Mouse (Mus musculus) liver, embryonic 11.5 days (tissue): ENCODE data around the gene Clrn2. TPM values are rescaled to one million over a fixed set of nuclear protein-coding genes. Genes with fewer than 3 reads are reported as not detected.
A peak's percentile ranks its signal among the peaks of the same experiment; 100 is the strongest.
"Not testable (repeated sequence)": the region's sequence is repeated elsewhere in the genome, so short reads cannot be mapped to it uniquely, and the experiment has no call there.

Source experiments
- ATAC-seq: fragments of 200-750 bp; cut with Nextera tagmentation; replicated peaks from 2 replicates; pipeline ENCODE4 v1.8.0; 2017; ENCODE audit warnings: moderate number of reproducible peaks, mild to moderate bottlenecking, moderate TSS enrichment, moderate library complexity; ENCODE audit not compliant: low FRiP score
- DNase-seq: peaks from one replicate; pipeline ENCODE4 v3.0.0-alpha.2; 2017; ENCODE audit warnings: low spot score
- H3K27ac ChIP-seq: fragments of 300-500 bp; sonication (generic); 2 replicates; pipeline ENCODE4 v1.5.1; 2014; ENCODE audit warnings: mild to moderate bottlenecking, low read depth, low read length, control low read depth
- H3K27me3 ChIP-seq: fragments of 300-500 bp; sonication (generic); replicated peaks from 2 replicates; pipeline ENCODE4 v1.6.1; 2014; ENCODE audit warnings: low read length, mixed read lengths; ENCODE audit not compliant: control insufficient read depth, insufficient read depth
- H3K36me3 ChIP-seq: fragments of 300-500 bp; sonication (generic); 2 replicates; pipeline ENCODE4 v1.6.1; 2014; ENCODE audit warnings: mild to moderate bottlenecking, low read length, moderate library complexity, mixed read lengths; ENCODE audit not compliant: control insufficient read depth, insufficient read depth
- H3K4me1 ChIP-seq: fragments of 300-500 bp; sonication (generic); replicated peaks from 2 replicates; pipeline ENCODE4 v1.6.1; 2014; ENCODE audit warnings: low read length, mixed read lengths; ENCODE audit not compliant: control insufficient read depth, insufficient read depth
- H3K4me2 ChIP-seq: fragments of 300-500 bp; sonication (generic); 2 replicates; pipeline ENCODE4 v1.6.1; 2014; ENCODE audit warnings: mild to moderate bottlenecking, control low read depth, moderate library complexity
- H3K4me3 ChIP-seq: fragments of 300-500 bp; sonication (generic); 2 replicates; pipeline ENCODE4 v1.5.1; 2014; ENCODE audit warnings: low read depth, low read length, control low read depth
- H3K9ac ChIP-seq: fragments of 300-500 bp; sonication (generic); 2 replicates; pipeline ENCODE4 v1.6.1; 2014; ENCODE audit warnings: low read depth, low read length, control low read depth
- H3K9me3 ChIP-seq: fragments of 300-500 bp; sonication (generic); 2 replicates; pipeline ENCODE4 v1.6.1; 2016; ENCODE audit warnings: low read length, inconsistent platforms, mixed read lengths; ENCODE audit not compliant: control insufficient read depth
- WGBS: fragments of 180-500 bp; shearing (Covaris S2); extraction: QIAGEN DNeasy Blood & Tissue Kit; methylation state at CpG from one replicate; pipeline ENCODE4 v1.1.7; 2014; 5-methylcytosine and 5-hydroxymethylcytosine counted together
- polyA plus RNA-seq: library from polyadenylated mRNA; unstranded; fragments of >200 nt; fragmentation: Nextera tagmentation; extraction: Ambion mirVana; gene quantifications from 2 replicates; pipeline ENCODE4 v1.2.1, GENCODE M21; 2014

Gene Clrn2
- polyA plus RNA-seq, result not detected in 2 replicates

DNA sequence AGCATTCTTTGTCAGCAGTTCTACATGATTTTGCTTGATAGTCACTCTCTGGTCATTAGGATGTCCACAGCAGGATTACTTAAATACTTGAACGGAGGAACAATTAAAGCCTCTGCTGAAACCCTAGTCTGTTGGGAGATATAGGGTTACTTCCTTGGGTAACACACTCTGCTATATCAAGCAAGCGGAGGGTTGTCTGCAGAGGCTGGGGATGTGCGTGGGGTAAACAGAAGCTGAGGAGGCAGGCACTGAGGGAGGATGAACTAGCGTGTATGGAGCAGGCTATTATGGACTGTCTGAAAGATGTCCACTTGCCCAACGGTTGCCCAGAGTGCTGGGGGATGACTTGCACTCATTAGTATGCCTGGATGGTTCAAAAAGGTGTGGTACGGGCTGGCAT, at the start of gene Clrn2:
Gene Clrn2, plus strand, starts transcription at position 301 of the 400 bp plus-strand sequence.
- 72% methylated on average over 6 of the region's 6 CpGs for WGBS

GRCm38 (mm10) chr5:45406129-45406528, 47.4 kb upstream of the Clrn2 start:
- Histone ChIP-seq H3K9ac (no peak overlapping the region), H3K4me3 (no peak overlapping the region), H3K27me3 (no peaks in the 10 kb centered on the region), H3K4me2 (no peak overlapping the region), H3K36me3 (no peaks in the 10 kb centered on the region), H3K27ac (no peak overlapping the region), H3K4me1 (no peaks in the 10 kb centered on the region), H3K9me3 (no peaks in the 10 kb centered on the region)
- 57% methylated on average over 2 of the region's 2 CpGs for WGBS
- DNase-seq (no peak), ATAC-seq (no peak)

More for the DNA sequence above, at the start of gene Clrn2:
- H3K9ac ChIP-seq, result no peak within 1 kb of the TSS
- no peak for ATAC-seq
- no peaks in the 10 kb centered on the region for H3K36me3 ChIP-seq
- no peak within 1 kb of the TSS for H3K4me3 ChIP-seq
- no peak within 1 kb of the TSS for H3K27ac ChIP-seq
- no peak within 1 kb of the TSS for H3K4me2 ChIP-seq
- DNase-seq, result no peak
- H3K4me1 ChIP-seq, result peaks cover 8% of the 10 kb centered on the region; the same call in 1 of the 2 replicates
- H3K9me3 ChIP-seq, result no peaks in the 10 kb centered on the region
- H3K27me3 ChIP-seq, result no peaks in the 10 kb centered on the region

DNA sequence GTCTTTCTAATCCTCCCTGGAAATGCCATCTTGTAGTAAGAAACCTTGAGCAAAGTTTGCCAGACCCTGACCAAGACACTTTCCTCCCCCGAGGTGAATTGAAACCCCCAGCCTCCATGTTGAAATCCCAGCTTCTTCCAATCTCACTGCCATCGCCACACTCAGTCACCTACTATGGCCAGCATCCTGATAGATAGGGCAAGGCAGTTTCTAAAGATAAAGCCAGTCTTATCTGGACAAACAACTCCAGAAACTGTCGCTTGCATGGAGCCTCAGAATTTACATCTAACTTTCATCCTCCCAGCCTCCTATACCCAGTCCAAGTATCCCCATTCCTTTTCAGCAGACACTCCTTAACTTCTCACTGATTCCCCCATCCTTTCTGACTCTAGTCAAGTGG, 37.1 kb upstream of the Clrn2 start:
- ATAC-seq, result no peak
- no peak overlapping the region for H3K27ac ChIP-seq
- H3K9ac ChIP-seq, result no peak overlapping the region
- WGBS, result 63% methylated on average over 3 of the region's 3 CpGs
- no peaks in the 10 kb centered on the region for H3K27me3 ChIP-seq
- H3K4me3 ChIP-seq, result no peak overlapping the region
- H3K4me1 ChIP-seq, result no peaks in the 10 kb centered on the region
- no peak for DNase-seq
- H3K4me2 ChIP-seq, result no peak overlapping the region
- H3K9me3 ChIP-seq, result no peaks in the 10 kb centered on the region
- no peaks in the 10 kb centered on the region for H3K36me3 ChIP-seq

DNA sequence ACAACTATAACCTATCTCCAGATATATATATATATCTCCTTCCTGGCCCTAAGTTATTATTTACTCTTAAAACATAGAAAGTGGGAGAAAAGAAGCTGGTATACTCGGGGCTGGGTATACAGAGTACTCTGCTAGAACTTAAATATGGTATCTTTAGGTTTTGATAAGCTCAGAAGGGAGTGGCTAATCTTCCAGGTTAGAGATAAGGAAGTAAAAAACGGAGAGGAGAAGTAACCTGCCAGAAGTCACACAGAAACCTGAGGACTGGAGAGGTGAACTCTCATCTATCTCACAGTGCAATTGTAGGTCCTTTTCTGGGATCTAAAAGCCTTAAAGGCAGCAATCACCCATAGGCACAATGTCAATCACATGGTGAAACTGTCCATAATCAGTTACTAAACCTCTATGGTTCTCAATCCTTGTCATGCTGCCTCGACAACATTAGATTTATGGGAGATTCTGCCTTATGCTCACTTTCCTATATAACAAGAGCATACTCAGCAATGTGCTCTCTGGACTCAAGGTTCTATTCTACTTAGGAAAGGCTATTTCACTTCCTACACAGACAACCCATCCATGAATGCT, 35.6 kb upstream of the Clrn2 start:
- Histone ChIP-seq H3K9ac (no peak overlapping the region), H3K4me1 (no peaks in the 10 kb centered on the region), H3K4me2 (no peak overlapping the region), H3K9me3 (no peaks in the 10 kb centered on the region), H3K4me3 (no peak overlapping the region), H3K27me3 (no peaks in the 10 kb centered on the region), H3K27ac (no peak overlapping the region), H3K36me3 (no peaks in the 10 kb centered on the region)
- ATAC-seq, result no peak
- no peak for DNase-seq
- 53% methylated on average over 3 of the region's 3 CpGs for WGBS

DNA sequence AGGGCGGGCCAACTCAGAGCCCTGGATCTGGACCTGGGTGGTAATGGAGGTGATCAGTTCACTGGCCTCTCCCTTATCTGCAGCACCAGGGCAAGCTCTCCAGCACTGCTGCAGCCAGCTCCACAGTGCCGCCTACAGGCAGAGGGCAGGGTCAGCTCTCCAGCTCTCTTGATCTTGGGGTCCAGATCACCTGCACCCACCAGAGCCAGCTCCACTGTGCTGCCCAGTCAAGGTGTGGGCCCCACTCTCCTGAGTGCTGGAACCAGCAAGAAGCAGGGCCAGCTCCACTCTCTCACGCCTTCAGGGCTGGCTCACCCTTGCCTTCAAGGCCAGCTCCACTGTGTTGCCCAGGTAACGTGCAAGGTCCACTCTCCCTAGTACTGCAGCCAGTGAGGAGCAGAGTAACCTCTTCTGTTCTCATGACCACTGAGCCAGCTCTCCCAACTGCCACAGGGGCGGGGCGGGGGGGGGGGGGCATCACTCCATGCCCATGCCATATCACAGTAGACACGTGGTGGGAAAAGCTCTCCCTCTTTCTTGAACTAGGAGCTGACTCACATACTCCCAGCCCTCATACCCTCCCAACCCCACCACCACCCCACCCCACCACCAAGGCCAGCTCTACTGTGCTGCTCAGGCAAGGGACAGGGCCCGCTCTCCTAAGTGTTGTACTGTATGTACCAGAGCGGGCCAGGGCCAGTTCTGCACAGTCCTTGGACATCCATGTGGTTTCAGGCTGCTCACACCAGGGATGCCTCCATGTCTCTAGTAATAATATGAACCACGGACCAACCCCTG, 33.5 kb upstream of the Clrn2 start:
- peak; percentile 59 for ATAC-seq
- Histone ChIP-seq H3K4me3 (no peak overlapping the region), H3K27ac (no peak overlapping the region), H3K4me2 (no peak overlapping the region), H3K9me3 (no peaks in the 10 kb centered on the region), H3K27me3 (no peaks in the 10 kb centered on the region), H3K36me3 (no peaks in the 10 kb centered on the region), H3K4me1 (no peaks in the 10 kb centered on the region), H3K9ac (no peak overlapping the region)
- DNase-seq, result no peak
- WGBS, result 64% methylated on average over 10 of the region's 10 CpGs

GRCm38 (mm10) chr5:45421881-45422844, 31.4 kb upstream of the Clrn2 start:
- Histone ChIP-seq H3K27me3 (no peaks in the 10 kb centered on the region), H3K4me1 (no peaks in the 10 kb centered on the region), H3K4me2 (no peak overlapping the region), H3K9ac (no peak overlapping the region), H3K4me3 (no peak overlapping the region), H3K36me3 (no peaks in the 10 kb centered on the region), H3K9me3 (no peaks in the 10 kb centered on the region), H3K27ac (no peak overlapping the region)
- ATAC-seq (no peak), DNase-seq (no peak)
- 60% methylated on average over 12 of the region's 12 CpGs for WGBS

GRCm38 (mm10) chr5:45424021-45424886, 29.3 kb upstream of the Clrn2 start:
- WGBS, result 43% methylated on average over 8 of the region's 8 CpGs
- H3K36me3 ChIP-seq, result no peaks in the 10 kb centered on the region
- H3K9ac ChIP-seq, result no peak overlapping the region
- H3K4me1 ChIP-seq, result no peaks in the 10 kb centered on the region
- no peak overlapping the region for H3K4me3 ChIP-seq
- no peaks in the 10 kb centered on the region for H3K27me3 ChIP-seq
- H3K9me3 ChIP-seq, result no peaks in the 10 kb centered on the region
- no peak for ATAC-seq
- H3K4me2 ChIP-seq, result no peak overlapping the region
- DNase-seq, result no peak
- H3K27ac ChIP-seq, result no peak overlapping the region

GRCm38 (mm10) chr5:45425771-45426170, 27.8 kb upstream of the Clrn2 start:
- H3K4me2 ChIP-seq, H3K4me1 ChIP-seq, H3K27ac ChIP-seq, H3K4me3 ChIP-seq, H3K36me3 ChIP-seq, H3K9ac ChIP-seq, DNase-seq, H3K27me3 ChIP-seq, H3K9me3 ChIP-seq, ATAC-seq: not testable (repeated sequence)
- WGBS, result 61% methylated on average over 1 of the region's 1 CpGs
